Mouse (Mus musculus) testis, adult 2 months (tissue): ENCODE results near the gene Kif1b.

Experiments
- CTCF ChIP-seq: fragments of 200-500 bp; IDR thresholded peaks from 2 replicates; pipeline ENCODE4 v1.5.1; 2012; ENCODE audit warnings: low read depth, mild to moderate bottlenecking, inconsistent platforms, low read length, moderate library complexity; ENCODE audit not compliant: control insufficient read depth, insufficient read depth, insufficient replicate concordance
- POLR2A ChIP-seq: fragments of 200-500 bp; IDR thresholded peaks from 2 replicates; pipeline ENCODE4 v1.6.1; 2012; ENCODE audit warnings: low read depth, mild to moderate bottlenecking, inconsistent platforms, low read length, moderate library complexity; ENCODE audit not compliant: control insufficient read depth

GRCm38 (mm10) chr4:149201110-149201509 lies 106.4 kb downstream of the Kif1b start:
- no peak for TF ChIP-seq CTCF
- no peak for TF ChIP-seq POLR2A
